Mouse (Mus musculus): ENCODE results near the gene Lcor. TPM values are rescaled to one million over a fixed set of nuclear protein-coding genes. Genes with fewer than 3 reads are reported as not detected.

Gene Lcor
- total RNA-seq, 1 experiment from 2014 or later = 38.4 TPM

DNA sequence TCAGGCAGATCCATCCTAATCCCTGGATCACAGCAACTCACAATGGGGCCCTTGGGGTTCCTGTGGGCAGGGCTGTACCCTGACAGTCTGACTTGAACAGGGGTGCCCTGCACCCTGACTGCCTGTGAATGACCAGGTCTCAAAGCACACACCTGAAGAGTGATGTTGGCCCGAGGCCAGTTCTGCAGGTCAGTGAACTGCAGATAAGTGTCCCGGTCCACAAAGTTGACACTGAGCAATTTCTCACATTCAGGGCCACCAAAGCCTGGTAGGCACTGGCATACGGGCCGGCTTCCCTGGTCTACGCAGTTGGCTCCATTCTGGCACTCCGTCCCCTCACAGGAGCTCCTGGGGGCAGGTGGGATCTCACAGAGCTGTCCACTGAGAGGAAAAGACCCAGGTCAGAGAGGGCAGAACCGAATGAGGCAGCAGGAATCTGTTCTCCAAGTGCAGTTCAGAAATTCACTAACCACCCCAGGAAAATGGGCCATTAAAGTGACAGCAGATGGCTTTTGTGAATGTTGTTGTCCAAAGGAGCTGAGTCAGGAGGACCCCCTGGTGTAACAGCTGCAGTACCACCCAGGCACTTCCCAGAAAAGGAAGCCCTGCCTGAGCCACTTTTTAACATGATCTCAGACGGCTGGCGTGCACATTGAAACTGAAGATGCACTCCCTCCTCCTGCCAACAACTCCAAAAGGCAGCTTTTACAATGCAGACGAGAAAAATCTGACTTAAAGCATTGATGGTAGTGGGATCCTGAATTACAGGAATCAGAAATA is 124.0 kb downstream of the Lcor start:
- ATAC-seq (replicated peaks; ENCODE audit: insufficient number of reproducible peaks, low FRiP score, low TSS enrichment, poor library complexity, severe bottlenecking) = no peak

DNA sequence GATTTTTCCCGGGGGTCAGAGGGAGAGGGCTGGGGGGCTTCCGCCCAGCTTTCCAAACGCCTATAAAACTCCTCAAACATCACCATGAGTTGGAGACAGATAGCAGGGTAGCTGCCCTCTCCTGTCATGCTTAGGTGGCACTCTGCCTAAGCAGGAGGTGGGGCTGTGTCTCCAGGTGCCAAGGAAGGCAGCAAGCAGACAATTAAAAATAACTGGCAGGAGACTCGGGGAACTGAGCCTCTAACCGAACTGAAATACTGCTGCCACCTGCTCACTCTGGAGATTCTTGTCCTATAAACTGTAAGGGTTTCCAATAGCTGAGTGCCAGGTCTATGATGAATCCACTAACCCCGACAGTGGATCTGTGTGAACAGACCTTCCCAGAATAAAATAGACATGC is 129.2 kb downstream of the Lcor start:
- no peak for ATAC-seq (replicated peaks; ENCODE audit: insufficient number of reproducible peaks, low FRiP score, low TSS enrichment, poor library complexity, severe bottlenecking)

Other genes starting within 250 kb of the Lcor start
- 280 to 327 TPM (median 321 TPM) in 3 replicates for gene Tm9sf3, start 218.6 kb upstream of the Lcor start, total RNA-seq (2017)
- 216 to 241 TPM (median 224 TPM) in 3 replicates for gene Pik3ap1, start 97.5 kb upstream of the Lcor start, total RNA-seq (2017)
- gene Gm340, start 99.7 kb downstream of the Lcor start, total RNA-seq (2017) = 19.7 to 34.5 TPM (median 19.9 TPM) in 3 replicates